Mouse (Mus musculus): ENCODE results near the gene Polr3gl. TPM values are rescaled to one million over a fixed set of nuclear protein-coding genes. Genes with fewer than 3 reads are reported as not detected.

Gene Polr3gl
- polyA plus RNA-seq, 1 experiment, result 111 TPM

DNA sequence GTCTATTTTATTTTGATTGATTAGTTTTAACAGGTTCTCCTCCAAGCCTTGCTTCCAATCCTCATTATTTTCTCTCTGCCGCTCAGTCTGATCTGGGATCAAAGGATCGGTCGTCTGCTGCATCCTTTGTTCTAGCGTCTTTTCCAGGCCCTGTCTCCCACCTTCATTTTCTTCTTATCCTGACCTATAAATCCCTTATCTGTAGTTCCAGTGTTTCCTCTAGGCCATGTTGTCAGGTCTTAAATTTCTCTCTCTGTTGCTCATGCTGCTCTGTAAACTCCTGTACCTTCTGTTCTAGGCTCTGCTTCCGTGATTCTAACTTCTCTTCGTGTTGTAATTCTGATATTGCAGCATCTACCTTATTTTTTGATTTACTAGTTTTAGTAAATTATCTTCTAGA lies 53.2 kb downstream of the Polr3gl start:
- H3K4me1 ChIP-seq (ENCODE audit: control insufficient read depth, insufficient read depth, low read length), result no peaks in the 10 kb centered on the region
- TF ChIP-seq CTCF (IDR thresholded peaks at IDR 0.05; ENCODE audit: low read depth, low read length) (no peak), POLR2A (IDR thresholded peaks at IDR 0.05; ENCODE audit: borderline replicate concordance, low read depth, low read length) (no peak)
- H3K27ac ChIP-seq (ENCODE audit: insufficient read depth, low read depth, low read length), result no peak overlapping the region
- no peak overlapping the region for H3K4me3 ChIP-seq (ENCODE audit: insufficient read depth, low read length)

GRCm38 (mm10) chr3:96539316-96539715 lies 54.7 kb downstream of the Polr3gl start:
- Histone ChIP-seq H3K4me3 (ENCODE audit: insufficient read depth, low read length) (no peak overlapping the region), H3K4me1 (ENCODE audit: control insufficient read depth, insufficient read depth, low read length) (no peaks in the 10 kb centered on the region), H3K27ac (ENCODE audit: insufficient read depth, low read depth, low read length) (no peak overlapping the region)
- TF ChIP-seq CTCF (IDR thresholded peaks at IDR 0.05; ENCODE audit: low read depth, low read length) (no peak), POLR2A (IDR thresholded peaks at IDR 0.05; ENCODE audit: borderline replicate concordance, low read depth, low read length) (no peak)

GRCm38 (mm10) chr3:96534300-96534699 lies 59.7 kb downstream of the Polr3gl start:
- H3K4me1 ChIP-seq (ENCODE audit: control insufficient read depth, insufficient read depth, low read length), result no peaks in the 10 kb centered on the region
- no peak overlapping the region for H3K4me3 ChIP-seq (ENCODE audit: insufficient read depth, low read length)
- no peak overlapping the region for H3K27ac ChIP-seq (ENCODE audit: insufficient read depth, low read depth, low read length)
- TF ChIP-seq CTCF (IDR thresholded peaks at IDR 0.05; ENCODE audit: low read depth, low read length) (no peak), POLR2A (IDR thresholded peaks at IDR 0.05; ENCODE audit: borderline replicate concordance, low read depth, low read length) (no peak)

DNA sequence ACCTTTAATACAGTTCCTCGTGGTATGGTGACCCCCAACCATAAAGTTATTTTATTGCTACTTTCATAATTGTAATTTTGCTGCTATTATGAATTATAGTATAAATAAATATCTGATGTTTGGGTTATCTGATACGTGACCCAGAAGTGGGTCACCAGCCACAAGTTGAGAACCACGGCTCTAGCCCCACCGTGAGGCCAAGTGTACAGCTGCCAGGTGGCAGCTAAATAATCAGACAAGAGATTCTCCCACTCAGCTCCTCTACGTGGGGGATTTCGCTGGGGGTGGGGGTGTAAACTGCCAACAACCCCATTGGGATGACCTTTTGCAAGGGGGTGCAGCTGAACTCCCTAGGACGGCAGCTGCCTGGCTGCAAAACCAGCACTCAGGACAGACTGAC lies 61.9 kb downstream of the Polr3gl start:
- no peak for TF ChIP-seq POLR2A (IDR thresholded peaks at IDR 0.05; ENCODE audit: borderline replicate concordance, low read depth, low read length)
- TF ChIP-seq CTCF (IDR thresholded peaks at IDR 0.05; ENCODE audit: low read depth, low read length), result no peak
- Histone ChIP-seq H3K27ac (ENCODE audit: insufficient read depth, low read depth, low read length) (no peak overlapping the region), H3K4me1 (ENCODE audit: control insufficient read depth, insufficient read depth, low read length) (no peaks in the 10 kb centered on the region), H3K4me3 (ENCODE audit: insufficient read depth, low read length) (no peak overlapping the region)

DNA sequence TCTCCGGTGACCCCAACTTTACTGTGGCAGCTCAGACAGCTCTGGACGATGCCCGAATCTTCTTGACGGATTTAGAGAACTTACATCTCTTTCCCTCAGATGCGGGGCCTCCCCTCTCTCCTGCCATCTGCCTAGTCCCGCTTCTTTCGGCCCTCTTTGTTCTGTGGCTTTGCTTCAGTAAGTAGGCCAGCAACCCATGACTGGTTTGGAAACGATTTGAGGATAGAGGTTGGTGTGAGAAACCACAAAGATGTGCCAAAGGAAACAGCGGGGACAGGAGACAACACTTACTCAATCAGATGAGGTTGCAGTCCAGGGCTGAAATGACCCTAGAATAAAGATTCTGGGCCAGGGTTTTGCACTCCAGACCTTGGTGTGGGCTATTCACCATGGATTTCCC lies 65.5 kb downstream of the Polr3gl start:
- H3K4me1 ChIP-seq (ENCODE audit: control insufficient read depth, insufficient read depth, low read length), result no peaks in the 10 kb centered on the region
- no peak overlapping the region for H3K27ac ChIP-seq (ENCODE audit: insufficient read depth, low read depth, low read length)
- TF ChIP-seq CTCF (IDR thresholded peaks at IDR 0.05; ENCODE audit: low read depth, low read length), result no peak
- no peak for TF ChIP-seq POLR2A (IDR thresholded peaks at IDR 0.05; ENCODE audit: borderline replicate concordance, low read depth, low read length)
- H3K4me3 ChIP-seq (ENCODE audit: insufficient read depth, low read length), result no peak overlapping the region

Other genes with a start within 250 kb of the Polr3gl start
- not detected in 2 replicates for gene BC107364, start 141.9 kb downstream of the Polr3gl start, polyA plus RNA-seq (2012; ENCODE audit: insufficient read depth, insufficient read length, missing spikeins)
- gene Hfe2, start 69.0 kb downstream of the Polr3gl start, polyA plus RNA-seq (2012; ENCODE audit: insufficient read depth, insufficient read length, missing spikeins), result not detected in 2 replicates
- gene Txnip, start 36.2 kb downstream of the Polr3gl start, polyA plus RNA-seq (2012; ENCODE audit: insufficient read depth, insufficient read length, missing spikeins), result 868 and 944 TPM in 2 replicates
- gene Gm16253, start 17.2 kb downstream of the Polr3gl start, polyA plus RNA-seq (2012; ENCODE audit: insufficient read depth, insufficient read length, missing spikeins), result not detected in 2 replicates
- gene Ankrd34a, start 2.5 kb upstream of the Polr3gl start, polyA plus RNA-seq (2012; ENCODE audit: insufficient read depth, insufficient read length, missing spikeins), result 0.28 TPM in 1 of 2 replicates, not detected in the other
- 21.8 and 23.4 TPM in 2 replicates for gene Lix1l, start 7.0 kb upstream of the Polr3gl start, polyA plus RNA-seq (2012; ENCODE audit: insufficient read depth, insufficient read length, missing spikeins)
- gene Rbm8a, start 35.8 kb upstream of the Polr3gl start, polyA plus RNA-seq (2012; ENCODE audit: insufficient read depth, insufficient read length, missing spikeins), result 109 and 163 TPM in 2 replicates
- gene Pex11b, start 41.2 kb upstream of the Polr3gl start, polyA plus RNA-seq (2012; ENCODE audit: insufficient read depth, insufficient read length, missing spikeins), result 25.7 and 32.6 TPM in 2 replicates
- not detected in 2 replicates for gene Gm42957, start 41.3 kb upstream of the Polr3gl start, polyA plus RNA-seq (2012; ENCODE audit: insufficient read depth, insufficient read length, missing spikeins)
- 0.28 and 0.44 TPM in 2 replicates for gene Itga10, start 51.4 kb upstream of the Polr3gl start, polyA plus RNA-seq (2012; ENCODE audit: insufficient read depth, insufficient read length, missing spikeins)
- not detected in 2 replicates for gene Ankrd35, start 76.0 kb upstream of the Polr3gl start, polyA plus RNA-seq (2012; ENCODE audit: insufficient read depth, insufficient read length, missing spikeins)
- gene Pias3, start 102.2 kb upstream of the Polr3gl start, polyA plus RNA-seq (2012; ENCODE audit: insufficient read depth, insufficient read length, missing spikeins), result 43.5 and 44.0 TPM in 2 replicates
- not detected in 2 replicates for gene Nudt17, start 114.4 kb upstream of the Polr3gl start, polyA plus RNA-seq (2012; ENCODE audit: insufficient read depth, insufficient read length, missing spikeins)
- 41.6 and 49.1 TPM in 2 replicates for gene Polr3c, start 133.4 kb upstream of the Polr3gl start, polyA plus RNA-seq (2012; ENCODE audit: insufficient read depth, insufficient read length, missing spikeins)
- gene Rnf115, start 133.5 kb upstream of the Polr3gl start, polyA plus RNA-seq (2012; ENCODE audit: insufficient read depth, insufficient read length, missing spikeins), result 69.5 and 74.8 TPM in 2 replicates
- gene Pdzk1, start 235.1 kb upstream of the Polr3gl start, polyA plus RNA-seq (2012; ENCODE audit: insufficient read depth, insufficient read length, missing spikeins), result not detected in 2 replicates
- gene Cd160, start 235.2 kb upstream of the Polr3gl start, polyA plus RNA-seq (2012; ENCODE audit: insufficient read depth, insufficient read length, missing spikeins), result not detected in 2 replicates